Mouse (Mus musculus): ENCODE results near the gene Tas1r2. TPM values are rescaled to one million over a fixed set of nuclear protein-coding genes. Genes with fewer than 3 reads are reported as not detected.

Tas1r2 gene
- not detected in 2 replicates for polyA plus RNA-seq (2014; fragmentation: Nextera tagmentation; extraction: Ambion mirVana)

DNA sequence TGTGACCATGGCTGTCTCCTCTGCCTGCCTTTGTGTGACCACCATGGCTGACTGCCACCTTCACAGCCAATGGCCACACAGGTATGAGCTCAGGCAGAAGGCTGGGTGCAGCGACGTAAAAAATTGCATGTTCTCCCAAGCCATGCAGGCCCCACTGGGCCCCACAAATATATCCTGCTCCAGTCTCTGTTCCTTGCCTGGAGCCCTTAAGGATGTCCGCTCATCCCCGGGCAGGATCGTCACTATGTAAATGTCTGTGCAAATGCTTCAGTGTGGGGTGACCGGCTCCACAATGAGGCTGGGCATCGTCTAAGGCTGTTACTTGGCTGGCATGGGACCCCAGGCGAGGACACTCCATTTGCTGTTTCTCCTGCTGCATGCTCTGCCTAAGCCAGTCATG, at the start of gene Tas1r2:
Gene Tas1r2, plus strand, starts transcription at position 301 of the 400 bp plus-strand sequence.
- Histone ChIP-seq H3K9ac (ENCODE audit: low read length) (no peak within 1 kb of the TSS), H3K4me3 (ENCODE audit: low read depth, low read length) (no peak within 1 kb of the TSS), H3K36me3 (ENCODE audit: control insufficient read depth, insufficient read depth, low read length) (no peaks in the 10 kb centered on the region), H3K4me1 (ENCODE audit: control insufficient read depth, insufficient read depth, low read length) (no peaks in the 10 kb centered on the region), H3K27me3 (ENCODE audit: control insufficient read depth, insufficient read depth, low read length) (no peaks in the 10 kb centered on the region), H3K4me2 (ENCODE audit: low read depth, severe bottlenecking) (no peak within 1 kb of the TSS), H3K27ac (replicated peaks; ENCODE audit: low read depth, low read length) (no peak within 1 kb of the TSS), H3K9me3 (ENCODE audit: control insufficient read depth, low read length) (no peaks in the 10 kb centered on the region)
- 81% methylated on average over 8 of the region's 8 CpGs for WGBS
- DNase-seq (ENCODE audit: low spot score) (no peak), ATAC-seq (ENCODE audit: insufficient number of reproducible peaks, low FRiP score, low TSS enrichment, low read depth) (no peak)

DNA sequence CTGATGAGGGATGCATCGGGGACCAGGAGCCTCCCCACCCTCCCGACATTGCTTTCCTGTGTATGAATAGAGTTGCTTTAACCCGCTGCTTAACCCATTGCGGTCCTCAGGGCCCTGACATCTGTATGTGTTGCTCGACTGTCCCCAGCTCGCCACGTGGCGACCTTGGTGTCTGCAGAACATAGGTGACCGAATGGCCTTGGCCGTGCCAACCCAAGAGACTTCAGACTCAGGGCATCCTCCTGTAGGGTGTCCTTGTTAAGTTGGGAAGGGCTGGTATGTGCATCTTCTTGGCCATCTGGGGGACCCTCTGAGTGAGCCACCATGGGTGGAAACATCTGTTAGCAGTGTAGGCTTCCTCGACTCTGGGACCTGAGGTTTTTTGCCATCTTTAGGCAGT, 48.1 kb upstream of the Tas1r2 start:
- Histone ChIP-seq H3K4me2 (ENCODE audit: low read depth, severe bottlenecking) (no peak overlapping the region), H3K4me3 (ENCODE audit: low read depth, low read length) (no peak overlapping the region), H3K36me3 (ENCODE audit: control insufficient read depth, insufficient read depth, low read length) (no peaks in the 10 kb centered on the region; the same call in 1 of the 2 replicates), H3K9me3 (ENCODE audit: control insufficient read depth, low read length) (no peaks in the 10 kb centered on the region), H3K9ac (ENCODE audit: low read length) (no peak overlapping the region), H3K27me3 (ENCODE audit: control insufficient read depth, insufficient read depth, low read length) (no peaks in the 10 kb centered on the region), H3K27ac (replicated peaks; ENCODE audit: low read depth, low read length) (no peak overlapping the region), H3K4me1 (ENCODE audit: control insufficient read depth, insufficient read depth, low read length) (peaks cover 18% of the 10 kb centered on the region)
- ATAC-seq (ENCODE audit: insufficient number of reproducible peaks, low FRiP score, low TSS enrichment, low read depth) = no peak
- 88% methylated on average over 11 of the region's 11 CpGs for WGBS
- DNase-seq (ENCODE audit: low spot score) = no peak

DNA sequence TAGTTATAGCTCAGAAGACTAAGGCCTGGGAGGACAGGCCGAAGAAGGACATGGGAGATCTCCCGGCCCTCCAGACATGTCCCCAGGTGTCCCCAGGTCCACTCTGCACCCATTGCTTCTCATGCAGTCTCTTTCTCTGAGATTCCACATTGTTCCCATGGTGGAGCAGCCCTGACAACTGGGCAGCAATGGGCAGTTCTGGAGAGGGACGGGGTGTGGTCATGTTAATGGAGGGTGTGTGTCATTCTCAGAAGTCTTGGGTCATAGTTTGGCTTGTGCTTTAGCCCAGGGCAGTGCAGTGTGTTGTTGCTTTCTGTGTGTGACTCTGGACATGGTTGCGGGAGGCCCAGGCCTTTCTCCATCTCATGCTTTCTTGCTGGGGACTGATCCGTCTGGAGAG, 46.6 kb upstream of the Tas1r2 start:
- Histone ChIP-seq H3K4me1 (ENCODE audit: control insufficient read depth, insufficient read depth, low read length) (peaks cover 8% of the 10 kb centered on the region; the same call in 1 of the 2 replicates), H3K36me3 (ENCODE audit: control insufficient read depth, insufficient read depth, low read length) (no peaks in the 10 kb centered on the region; the same call in 1 of the 2 replicates), H3K9ac (ENCODE audit: low read length) (no peak overlapping the region), H3K27me3 (ENCODE audit: control insufficient read depth, insufficient read depth, low read length) (no peaks in the 10 kb centered on the region), H3K4me2 (ENCODE audit: low read depth, severe bottlenecking) (no peak overlapping the region), H3K27ac (replicated peaks; ENCODE audit: low read depth, low read length) (no peak overlapping the region), H3K9me3 (ENCODE audit: control insufficient read depth, low read length) (no peaks in the 10 kb centered on the region), H3K4me3 (ENCODE audit: low read depth, low read length) (no peak overlapping the region)
- ATAC-seq (ENCODE audit: insufficient number of reproducible peaks, low FRiP score, low TSS enrichment, low read depth) = no peak
- WGBS = 90% methylated on average over 5 of the region's 5 CpGs
- no peak for DNase-seq (ENCODE audit: low spot score)

DNA sequence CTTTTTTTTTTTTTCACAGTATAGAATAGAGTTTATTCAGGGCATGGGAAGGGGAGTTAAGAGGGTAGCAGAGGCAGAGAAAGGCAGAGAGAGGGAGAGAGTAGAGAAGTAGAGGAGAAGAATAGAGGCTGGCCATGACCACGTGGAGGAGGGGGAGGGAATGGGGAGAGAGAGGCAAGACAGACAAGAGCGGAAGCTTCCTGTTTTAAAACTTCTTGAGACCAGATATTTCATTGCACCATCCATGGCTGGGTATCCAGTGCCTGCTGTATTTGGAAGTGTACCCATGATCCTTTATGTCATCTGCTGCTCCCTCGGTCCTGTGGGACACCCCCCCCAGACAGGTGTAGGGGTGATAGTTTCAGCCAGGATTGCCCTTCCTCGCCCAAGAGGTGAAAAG, 44.4 kb upstream of the Tas1r2 start:
- no peaks in the 10 kb centered on the region; the same call in 1 of the 2 replicates for H3K9me3 ChIP-seq (ENCODE audit: control insufficient read depth, low read length)
- H3K4me2 ChIP-seq (ENCODE audit: low read depth, severe bottlenecking) = no peak overlapping the region
- H3K27me3 ChIP-seq (ENCODE audit: control insufficient read depth, insufficient read depth, low read length) = no peaks in the 10 kb centered on the region
- no peak for DNase-seq (ENCODE audit: low spot score)
- no peak overlapping the region for H3K27ac ChIP-seq (replicated peaks; ENCODE audit: low read depth, low read length)
- no peak overlapping the region for H3K9ac ChIP-seq (ENCODE audit: low read length)
- WGBS = 72% methylated on average over 4 of the region's 4 CpGs
- no peak overlapping the region for H3K4me3 ChIP-seq (ENCODE audit: low read depth, low read length)
- no peaks in the 10 kb centered on the region for H3K4me1 ChIP-seq (ENCODE audit: control insufficient read depth, insufficient read depth, low read length)
- no peak for ATAC-seq (ENCODE audit: insufficient number of reproducible peaks, low FRiP score, low TSS enrichment, low read depth)
- peaks cover 7% of the 10 kb centered on the region; the same call in 1 of the 2 replicates for H3K36me3 ChIP-seq (ENCODE audit: control insufficient read depth, insufficient read depth, low read length)

DNA sequence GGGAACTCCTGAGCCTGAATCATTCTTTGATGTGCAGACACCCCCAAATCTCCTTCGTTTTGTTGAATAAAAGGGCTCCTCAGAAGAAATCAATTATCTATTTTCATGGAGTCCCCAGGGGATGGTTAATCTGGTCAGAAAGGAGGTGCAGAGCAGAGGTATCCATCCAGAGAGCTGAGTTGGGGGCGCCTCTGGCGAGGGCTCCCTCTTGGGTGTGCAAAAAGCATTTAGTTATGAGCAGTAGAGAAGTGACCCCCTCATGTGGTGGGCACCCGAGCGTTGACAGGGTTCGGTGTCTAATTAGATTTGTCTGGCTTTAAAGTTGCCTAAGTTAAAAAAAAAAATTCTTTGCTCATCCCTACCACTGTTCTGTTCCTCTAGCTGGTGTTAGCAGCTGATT, 42.4 kb upstream of the Tas1r2 start:
- no peak overlapping the region for H3K9ac ChIP-seq (ENCODE audit: low read length)
- DNase-seq (ENCODE audit: low spot score) = no peak
- H3K4me3 ChIP-seq (ENCODE audit: low read depth, low read length) = no peak overlapping the region
- H3K27ac ChIP-seq (replicated peaks; ENCODE audit: low read depth, low read length) = no peak overlapping the region
- no peaks in the 10 kb centered on the region for H3K4me1 ChIP-seq (ENCODE audit: control insufficient read depth, insufficient read depth, low read length)
- WGBS = 71% methylated on average over 6 of the region's 6 CpGs
- H3K27me3 ChIP-seq (ENCODE audit: control insufficient read depth, insufficient read depth, low read length) = no peaks in the 10 kb centered on the region
- H3K9me3 ChIP-seq (ENCODE audit: control insufficient read depth, low read length) = no peaks in the 10 kb centered on the region; the same call in 1 of the 2 replicates
- no peak overlapping the region for H3K4me2 ChIP-seq (ENCODE audit: low read depth, severe bottlenecking)
- ATAC-seq (ENCODE audit: insufficient number of reproducible peaks, low FRiP score, low TSS enrichment, low read depth) = no peak
- H3K36me3 ChIP-seq (ENCODE audit: control insufficient read depth, insufficient read depth, low read length) = peaks cover 10% of the 10 kb centered on the region

DNA sequence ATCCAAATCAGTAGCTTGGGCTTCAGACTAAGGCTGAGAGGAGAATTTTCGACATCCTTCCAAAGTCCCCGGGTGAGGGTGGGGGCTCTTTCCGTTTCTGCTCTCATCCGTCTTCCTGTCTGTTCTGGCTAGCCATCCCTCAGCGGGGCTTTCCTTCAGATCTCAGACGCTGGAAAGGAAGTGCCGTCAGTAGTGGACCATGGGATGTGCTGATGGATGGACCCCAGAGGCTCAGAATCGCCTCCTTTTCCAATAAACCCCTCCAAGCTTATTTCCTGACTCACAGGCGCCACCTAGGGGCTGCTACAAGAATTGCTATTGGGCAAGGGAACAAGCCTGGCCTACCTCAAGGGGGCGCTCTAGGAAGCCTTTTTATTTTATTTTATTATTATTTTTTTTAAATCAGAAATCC, 41.8 kb upstream of the Tas1r2 start:
- WGBS = 4% methylated on average over 10 of the region's 10 CpGs
- H3K27ac ChIP-seq (replicated peaks; ENCODE audit: low read depth, low read length) = no peak overlapping the region
- H3K27me3 ChIP-seq (ENCODE audit: control insufficient read depth, insufficient read depth, low read length) = no peaks in the 10 kb centered on the region
- no peaks in the 10 kb centered on the region; the same call in 1 of the 2 replicates for H3K4me1 ChIP-seq (ENCODE audit: control insufficient read depth, insufficient read depth, low read length)
- H3K4me3 ChIP-seq (ENCODE audit: low read depth, low read length) = no peak overlapping the region
- H3K4me2 ChIP-seq (ENCODE audit: low read depth, severe bottlenecking) = peak overlapping the region; percentile 28; the same call in 1 of the 2 replicates
- no peak overlapping the region for H3K9ac ChIP-seq (ENCODE audit: low read length)
- DNase-seq (ENCODE audit: low spot score) = peak; percentile 91
- H3K9me3 ChIP-seq (ENCODE audit: control insufficient read depth, low read length) = no peaks in the 10 kb centered on the region; the same call in 1 of the 2 replicates
- ATAC-seq (ENCODE audit: insufficient number of reproducible peaks, low FRiP score, low TSS enrichment, low read depth) = no peak
- H3K36me3 ChIP-seq (ENCODE audit: control insufficient read depth, insufficient read depth, low read length) = peaks cover 10% of the 10 kb centered on the region

DNA sequence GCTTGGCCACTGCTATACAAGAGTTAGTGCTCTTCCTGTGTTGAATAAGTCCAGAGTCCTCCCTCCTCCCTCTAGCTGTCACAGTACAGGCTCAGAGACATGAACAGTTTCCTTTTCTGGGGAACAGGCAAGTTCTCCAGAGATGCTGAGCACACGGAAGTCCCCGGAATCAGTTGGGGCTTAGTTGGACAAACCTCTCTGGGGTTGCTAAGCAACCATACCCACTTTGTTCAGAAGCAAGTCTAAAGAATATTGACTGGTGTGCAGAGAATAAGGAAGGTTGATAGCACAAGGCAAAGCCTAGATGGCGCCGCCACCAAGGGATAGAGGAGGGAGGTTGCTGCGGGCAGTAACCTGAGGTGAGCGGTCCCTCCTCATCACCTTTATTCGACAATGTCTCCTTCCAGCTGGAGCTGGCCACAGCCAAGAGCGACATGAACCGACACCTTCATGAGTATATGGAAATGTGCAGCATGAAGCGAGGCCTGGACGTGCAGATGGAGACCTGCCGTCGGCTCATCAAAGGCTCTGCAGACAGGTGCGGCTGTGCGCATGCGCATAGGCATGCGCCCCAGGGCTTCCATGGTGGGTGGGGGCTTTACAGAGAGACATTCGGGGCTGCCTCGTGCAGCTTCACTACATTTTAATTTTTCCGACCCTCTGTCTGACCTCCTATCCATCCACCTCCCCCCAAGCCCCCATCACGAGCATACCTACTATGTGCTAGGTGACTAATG, 38.6 kb upstream of the Tas1r2 start:
- no peak overlapping the region for H3K4me2 ChIP-seq (ENCODE audit: low read depth, severe bottlenecking)

DNA sequence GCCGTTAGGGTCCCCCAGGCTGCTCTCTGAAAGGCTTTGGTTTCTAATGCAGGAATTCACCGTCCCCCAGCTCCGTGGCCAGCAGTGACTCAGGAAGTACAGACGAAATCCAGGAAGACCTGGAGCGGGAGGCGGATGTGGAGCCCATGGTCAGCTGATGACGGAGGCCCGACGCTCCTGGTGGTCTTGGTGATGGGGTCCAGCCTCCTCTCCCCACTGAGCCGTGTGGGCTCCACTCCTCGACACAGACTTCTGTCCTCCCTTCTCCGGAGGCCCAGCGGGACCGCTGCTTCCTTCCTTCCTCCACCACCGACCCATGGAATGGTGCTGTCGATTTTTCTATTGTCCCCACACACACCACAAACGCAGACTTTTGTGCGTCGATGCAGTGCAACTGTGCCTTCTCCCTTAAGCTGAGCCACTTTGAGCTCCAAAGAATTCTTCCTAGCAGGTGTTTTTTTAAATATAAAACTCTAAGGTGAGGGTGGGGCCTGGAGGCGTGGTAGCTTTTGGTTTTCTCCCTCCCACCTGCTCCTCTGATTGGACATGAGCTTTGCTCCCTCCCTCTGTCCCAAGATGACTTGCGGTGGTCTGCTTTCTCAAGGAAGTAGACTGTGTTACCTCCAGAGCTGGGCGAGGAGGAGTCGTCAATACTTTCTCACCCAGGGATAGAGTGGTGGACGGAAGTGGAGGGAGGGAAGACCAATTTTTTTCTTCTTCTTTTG, 36.9 kb upstream of the Tas1r2 start:
- peaks cover 10% of the 10 kb centered on the region for H3K36me3 ChIP-seq (ENCODE audit: control insufficient read depth, insufficient read depth, low read length)
- peak overlapping the region; percentile 40 for H3K9ac ChIP-seq (ENCODE audit: low read length)
- H3K4me1 ChIP-seq (ENCODE audit: control insufficient read depth, insufficient read depth, low read length) = peaks cover 3% of the 10 kb centered on the region; the same call in 1 of the 2 replicates
- H3K27ac ChIP-seq (replicated peaks; ENCODE audit: low read depth, low read length) = no peak overlapping the region; the same call in 1 of the 2 replicates
- ATAC-seq (ENCODE audit: insufficient number of reproducible peaks, low FRiP score, low TSS enrichment, low read depth) = no peak; the same call in 1 of the 2 replicates
- H3K4me2 ChIP-seq (ENCODE audit: low read depth, severe bottlenecking) = peak overlapping the region; percentile 52
- no peaks in the 10 kb centered on the region for H3K27me3 ChIP-seq (ENCODE audit: control insufficient read depth, insufficient read depth, low read length)
- DNase-seq (ENCODE audit: low spot score) = peak; percentile 45
- H3K9me3 ChIP-seq (ENCODE audit: control insufficient read depth, low read length) = no peaks in the 10 kb centered on the region; the same call in 1 of the 2 replicates
- 11% methylated on average over 24 of the region's 24 CpGs for WGBS
- peak overlapping the region; percentile 35 for H3K4me3 ChIP-seq (ENCODE audit: low read depth, low read length)

More for the DNA sequence above, 38.6 kb upstream of the Tas1r2 start:
- no peaks in the 10 kb centered on the region for H3K27me3 ChIP-seq (ENCODE audit: control insufficient read depth, insufficient read depth, low read length)
- no peak for DNase-seq (ENCODE audit: low spot score)
- no peaks in the 10 kb centered on the region; the same call in 1 of the 2 replicates for H3K9me3 ChIP-seq (ENCODE audit: control insufficient read depth, low read length)
- peaks cover 10% of the 10 kb centered on the region for H3K36me3 ChIP-seq (ENCODE audit: control insufficient read depth, insufficient read depth, low read length)
- ATAC-seq (ENCODE audit: insufficient number of reproducible peaks, low FRiP score, low TSS enrichment, low read depth) = no peak
- H3K9ac ChIP-seq (ENCODE audit: low read length) = no peak overlapping the region
- no peak overlapping the region for H3K4me3 ChIP-seq (ENCODE audit: low read depth, low read length)
- no peak overlapping the region for H3K27ac ChIP-seq (replicated peaks; ENCODE audit: low read depth, low read length)
- peaks cover 3% of the 10 kb centered on the region; the same call in 1 of the 2 replicates for H3K4me1 ChIP-seq (ENCODE audit: control insufficient read depth, insufficient read depth, low read length)
- WGBS = 91% methylated on average over 21 of the region's 21 CpGs
